Comparison of ENCODE assay signal across 16 mouse cellular contexts in genomic region chr13:98902366-98903025, GRCm38 (mm10). TPM values are rescaled to one million over a fixed set of nuclear protein-coding genes. Genes with fewer than 3 reads are reported as not detected.
DNase-seq lines count a peak whose midpoint lies in the region; ATAC-seq lines count a peak whose summit lies in the region.
"Had no signal": no experiment of that assay in that cellular context is flagged by ENCODE, and none has a peak within 500 bp of the region (broad histone marks: within the 10 kb centered on the region; RNA-seq: fewer than 3 reads in every experiment).

No protein-coding gene starts in this region.

- no peaks in the 10 kb centered on the region for H3K9me3 ChIP-seq in neural tube, embryonic 14.5 days (ENCODE audit: control insufficient read depth, low read length)
- H3K9me3 ChIP-seq in midbrain, embryonic 15.5 days: no peaks in the 10 kb centered on the region
- H3K9me3 ChIP-seq: hindbrain, embryonic 10.5 days had no signal

- 96% methylated on average over 8 of the region's 8 CpGs for WGBS in neural tube, embryonic 14.5 days
- 94% methylated on average over 8 of the region's 8 CpGs for WGBS in midbrain, embryonic 15.5 days

- no peaks in the 10 kb centered on the region for H3K36me3 ChIP-seq in neural tube, embryonic 14.5 days (ENCODE audit: control insufficient read depth, insufficient read depth, low read length)
- H3K36me3 ChIP-seq in midbrain, embryonic 15.5 days (replicated peaks): peaks cover 4% of the 10 kb centered on the region; the same call in 1 of the 2 replicates

- no peak overlapping the region for H3K27ac ChIP-seq in neural tube, embryonic 14.5 days (ENCODE audit: low read depth, low read length)
- H3K27ac ChIP-seq in midbrain, embryonic 15.5 days: no peak overlapping the region
- H3K27ac ChIP-seq: hindbrain, embryonic 10.5 days; limb, embryonic 13.5 days; macrophage had no signal

- no peaks in the 10 kb centered on the region for H3K27me3 ChIP-seq in neural tube, embryonic 14.5 days (ENCODE audit: control insufficient read depth, insufficient read depth, low read length)
- no peaks in the 10 kb centered on the region for H3K27me3 ChIP-seq in midbrain, embryonic 15.5 days (replicated peaks)
- H3K27me3 ChIP-seq: heart, embryonic 12.5 days; limb, embryonic 13.5 days had no signal

- H3K9ac ChIP-seq in neural tube, embryonic 14.5 days (replicated peaks; ENCODE audit: low read depth, low read length): no peak overlapping the region
- H3K9ac ChIP-seq in midbrain, embryonic 15.5 days: no peak overlapping the region
- H3K9ac ChIP-seq: heart, embryonic 12.5 days; limb, embryonic 13.5 days had no signal

- H3K4me2 ChIP-seq in neural tube, embryonic 14.5 days (ENCODE audit: low read depth, low read length): no peak overlapping the region
- no peak overlapping the region for H3K4me2 ChIP-seq in midbrain, embryonic 15.5 days
- H3K4me2 ChIP-seq: heart, embryonic 12.5 days; limb, embryonic 13.5 days had no signal

- peak; percentile 46; the same call in 1 of the 2 replicates for ATAC-seq in neural tube, embryonic 14.5 days (ENCODE audit: low read depth)
- ATAC-seq in monocyte, adult 5-6 weeks (replicated peaks; ENCODE audit: insufficient number of reproducible peaks, low FRiP score, low TSS enrichment, poor library complexity, severe bottlenecking): peak; percentile 56
- no peak for ATAC-seq in midbrain, embryonic 15.5 days (replicated peaks)

- DNase-seq in cerebellum, adult 18-20 months: peak; percentile 13 to 16
- no peak for DNase-seq in cerebellum, adult 11-12 months
- DNase-seq in neural tube, embryonic 10.5 days (ENCODE audit: extremely low spot score, low spot score): no peak
- DNase-seq in thymus, postnatal 4 days: peak; percentile 28
- DNase-seq in frontal cortex, postnatal 14 days (ENCODE audit: low spot score in 2 of 2): no peak
- DNase-seq: adrenal gland, postnatal 36 days; kidney, adult 11 months; kidney, postnatal 36 days; lung, adult 18-20 months had no signal

- no peaks in the 10 kb centered on the region for H3K4me1 ChIP-seq in neural tube, embryonic 14.5 days (ENCODE audit: control insufficient read depth, insufficient read depth, low read length)
- no peaks in the 10 kb centered on the region for H3K4me1 ChIP-seq in midbrain, embryonic 15.5 days
- H3K4me1 ChIP-seq: hindbrain, embryonic 10.5 days; limb, embryonic 13.5 days had no signal

- H3K4me3 ChIP-seq in neural tube, embryonic 14.5 days (ENCODE audit: low read depth, low read length): no peak overlapping the region
- no peak overlapping the region for H3K4me3 ChIP-seq in midbrain, embryonic 15.5 days
- H3K4me3 ChIP-seq: heart, embryonic 12.5 days; hindbrain, embryonic 10.5 days; limb, embryonic 13.5 days had no signal

RNA-seq across cellular contexts. Expression of gene Tnpo1, which starts 23.7 kb away (rescaled TPM):
- 37.5 and 63.9 TPM in 2 replicates for polyA plus RNA-seq in neural tube, embryonic 14.5 days (2014; fragmentation: Nextera tagmentation; extraction: Ambion mirVana)
- 54.7 to 101 TPM (median 55.1 TPM) in 3 replicates for total RNA-seq in monocyte, adult 5-6 weeks (2017)
- polyA plus RNA-seq in midbrain, embryonic 15.5 days (2015; fragmentation: Nextera tagmentation; extraction: Ambion mirVana): 51.3 and 53.9 TPM in 2 replicates

Comparison
In these comparisons a context has a peak if more than half of its experiments do, and no peak if none do; other contexts are left out.
1. DNase-seq: peak in cerebellum, adult 18-20 months (2 of 2) and thymus, postnatal 4 days (single experiment); none in cerebellum, adult 11-12 months (single experiment), neural tube, embryonic 10.5 days (single experiment) and frontal cortex, postnatal 14 days (0 of 2).